Mouse (Mus musculus) layer of hippocampus, adult 9-10 months (tissue): ENCODE measurements at regions not wholly inside any gene's neighbourhood (a gene's known extent, or its start where the extent isn't known, plus 50 kb on each side); places are given as distances from the start of the nearest gene placed in this dataset.

Experiments used
- DNase-seq: peaks from one replicate; pipeline ENCODE4 v3.0.0; 2022; ENCODE audit warnings: low spot score

- no peak for DNase-seq
These were observed 63.9 kb downstream of the Tmco5 start for GRCm38 (mm10) chr2:116942321-116942791.

- no peak for DNase-seq
These were observed 70.0 kb downstream of the Tmco5 start for GRCm38 (mm10) chr2:116948538-116948937.

GRCm38 (mm10) chr2:116949741-116950140 lies 71.2 kb downstream of the Tmco5 start:
- DNase-seq: no peak

GRCm38 (mm10) chr2:116950154-116950553 lies 71.7 kb downstream of the Tmco5 start:
- DNase-seq: no peak

- no peak for DNase-seq
These were observed 73.0 kb downstream of the Tmco5 start for GRCm38 (mm10) chr2:116951481-116951880.

GRCm38 (mm10) chr2:116954280-116954679 lies 75.8 kb downstream of the Tmco5 start:
- DNase-seq: no peak

GRCm38 (mm10) chr2:116954896-116955295 lies 76.4 kb downstream of the Tmco5 start:
- no peak for DNase-seq

GRCm38 (mm10) chr2:116963116-116963873 lies 84.8 kb downstream of the Tmco5 start:
- DNase-seq: no peak

GRCm38 (mm10) chr2:116966266-116966665 lies 87.8 kb downstream of the Tmco5 start:
- no peak for DNase-seq

GRCm38 (mm10) chr2:116971666-116972613 lies 93.4 kb downstream of the Tmco5 start:
- no peak for DNase-seq

GRCm38 (mm10) chr2:116972614-116972985 lies 94.1 kb downstream of the Tmco5 start:
- no peak for DNase-seq

GRCm38 (mm10) chr2:116973441-116973840 lies 95.0 kb downstream of the Tmco5 start:
- DNase-seq: no peak

GRCm38 (mm10) chr2:116974152-116974551 lies 95.7 kb downstream of the Tmco5 start:
- no peak for DNase-seq

GRCm38 (mm10) chr2:116974569-116975060 lies 96.1 kb downstream of the Tmco5 start:
- no peak for DNase-seq

- DNase-seq: peak; percentile 33
These were observed 96.7 kb downstream of the Tmco5 start for GRCm38 (mm10) chr2:116975091-116975600.

- peak; percentile 74 for DNase-seq
These were observed 97.3 kb downstream of the Tmco5 start for GRCm38 (mm10) chr2:116975601-116976431.

GRCm38 (mm10) chr2:116976432-116976750 lies 97.9 kb downstream of the Tmco5 start:
- no peak for DNase-seq

- no peak for DNase-seq
These were observed 98.5 kb downstream of the Tmco5 start for GRCm38 (mm10) chr2:116976951-116977503.

- DNase-seq: no peak
These were observed 99.5 kb downstream of the Tmco5 start for GRCm38 (mm10) chr2:116977771-116978600.

- no peak for DNase-seq
These were observed 100.3 kb downstream of the Tmco5 start for GRCm38 (mm10) chr2:116978809-116979208.
